Mouse (Mus musculus) cerebellum, adult 11 months (tissue): ENCODE data around the gene Chad.

Source experiments
- DNase-seq: peaks from one replicate; pipeline ENCODE4 v3.0.0; 2022

The Chad gene

GRCm38 (mm10) chr11:94564437-94565150, at the start of gene Chad:
Gene Chad (plus strand): TSS chr11:94565047.
- no peak for DNase-seq

- DNase-seq, result peak; percentile 64
These were observed 43.5 kb upstream of the Chad start, which contains the start of gene Mycbpap for GRCm38 (mm10) chr11:94521219-94521843. Gene Mycbpap (minus strand): TSS chr11:94521742.

GRCm38 (mm10) chr11:94526171-94526879, 38.5 kb upstream of the Chad start:
- no peak for DNase-seq

- no peak for DNase-seq
These were observed 36.0 kb upstream of the Chad start for GRCm38 (mm10) chr11:94528879-94529278.

- DNase-seq, result no peak
These were observed 31.7 kb upstream of the Chad start for GRCm38 (mm10) chr11:94533171-94533570.

GRCm38 (mm10) chr11:94538733-94539292, 26.0 kb upstream of the Chad start:
- DNase-seq, result no peak

GRCm38 (mm10) chr11:94539761-94540160, 25.1 kb upstream of the Chad start:
- DNase-seq, result no peak

- DNase-seq, result no peak
These were observed 22.4 kb upstream of the Chad start for GRCm38 (mm10) chr11:94542400-94542799.

GRCm38 (mm10) chr11:94543344-94543743, 21.5 kb upstream of the Chad start:
- no peak for DNase-seq

- DNase-seq, result peak; percentile 95
These were observed 20.9 kb upstream of the Chad start for GRCm38 (mm10) chr11:94543932-94544331.

GRCm38 (mm10) chr11:94544422-94544821, 20.4 kb upstream of the Chad start:
- peak; percentile 35 for DNase-seq

GRCm38 (mm10) chr11:94546381-94546780, 18.5 kb upstream of the Chad start:
- no peak for DNase-seq

- DNase-seq, result no peak
These were observed 17.6 kb upstream of the Chad start for GRCm38 (mm10) chr11:94547271-94547670.

GRCm38 (mm10) chr11:94548041-94548784, 16.6 kb upstream of the Chad start:
- peak; percentile 66 for DNase-seq

- peak; percentile 95 for DNase-seq
These were observed 15.8 kb upstream of the Chad start, which contains the start of gene Rsad1 for GRCm38 (mm10) chr11:94548888-94549690. Gene Rsad1 (minus strand): TSS chr11:94549255.

- no peak for DNase-seq
These were observed 15.0 kb upstream of the Chad start for GRCm38 (mm10) chr11:94549691-94550441.

- no peak for DNase-seq
These were observed 14.5 kb upstream of the Chad start for GRCm38 (mm10) chr11:94550442-94550744.

- no peak for DNase-seq
These were observed 6.6 kb upstream of the Chad start for GRCm38 (mm10) chr11:94558226-94558625.

- no peak for DNase-seq
These were observed 1.5 kb upstream of the Chad start for GRCm38 (mm10) chr11:94563383-94563782.

- DNase-seq, result no peak
These were observed 1.0 kb upstream of the Chad start for GRCm38 (mm10) chr11:94563821-94564220.

GRCm38 (mm10) chr11:94565151-94565479, 268 bp downstream of the Chad start:
- DNase-seq, result no peak
